13 mouse cellular contexts compared by ENCODE assay signal in the genomic region with DNA sequence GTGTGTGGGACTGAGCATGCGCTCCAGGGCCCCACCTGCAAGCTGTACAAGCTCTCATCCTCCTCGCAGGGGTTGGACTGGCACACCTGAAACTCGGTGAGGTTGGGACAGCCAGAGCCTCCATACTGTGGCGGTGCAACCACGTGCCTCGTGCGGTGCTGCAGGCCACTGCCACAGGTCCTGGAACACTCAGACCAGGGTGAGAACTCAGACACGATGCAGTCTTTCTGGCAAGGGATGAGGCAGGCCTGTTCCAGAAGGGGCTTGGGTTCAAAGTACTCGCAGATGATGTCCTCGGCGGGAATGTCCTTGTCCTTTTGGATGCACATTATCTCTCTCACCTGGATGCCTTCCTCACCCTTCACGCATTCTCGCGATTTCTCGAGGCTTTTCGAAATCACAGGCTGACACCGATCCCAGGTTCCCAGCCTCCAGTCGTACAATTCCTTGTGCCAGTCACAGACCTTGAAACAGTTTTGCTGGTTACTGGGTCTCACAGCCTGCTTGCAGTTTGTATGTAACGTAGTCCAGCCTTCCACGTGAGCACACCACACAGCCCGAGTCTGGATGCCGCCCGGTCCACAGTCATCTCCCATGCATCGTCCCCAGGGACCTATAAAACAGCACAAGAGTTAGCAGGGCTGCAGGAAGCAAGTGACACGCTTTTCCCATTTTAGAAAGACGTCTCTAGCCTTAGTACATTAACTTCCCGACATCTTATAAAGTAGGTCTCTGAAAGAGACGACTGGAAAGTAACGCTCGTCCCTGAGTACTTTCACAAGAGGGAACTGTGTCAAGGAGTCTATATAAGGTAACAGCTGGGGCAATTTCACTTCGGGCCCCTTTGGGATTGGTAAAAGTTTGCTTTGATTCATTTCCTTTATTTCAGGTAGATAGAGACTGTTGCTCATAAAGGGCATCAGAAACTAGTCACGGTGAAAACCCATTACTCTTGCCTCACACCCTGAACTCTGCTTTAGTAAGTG.
A peak's percentile ranks its signal among the peaks of the same experiment; 100 is the strongest.
DNase-seq lines count a peak whose midpoint lies in the region; ATAC-seq lines count a peak whose summit lies in the region.
"Had no signal": no experiment of that assay in that cellular context is flagged by ENCODE, and none has a peak within 500 bp of the region (broad histone marks: within the 10 kb centered on the region; RNA-seq: fewer than 3 reads in every experiment).

No protein-coding gene starts in this region.

- no peaks in the 10 kb centered on the region for H3K27me3 ChIP-seq in hindbrain, embryonic 13.5 days
- no peaks in the 10 kb centered on the region for H3K27me3 ChIP-seq in hindbrain, embryonic 10.5 days (ENCODE audit: insufficient read depth, poor library complexity, severe bottlenecking)
- H3K27me3 ChIP-seq in kidney, embryonic 16.5 days (ENCODE audit: insufficient read depth, low read length) = no peaks in the 10 kb centered on the region
- no peaks in the 10 kb centered on the region for H3K27me3 ChIP-seq in midbrain, embryonic 16.5 days (ENCODE audit: control insufficient read depth, insufficient read depth, low read depth, low read length)
- H3K27me3 ChIP-seq: intestine, embryonic 15.5 days had no signal

- 88% methylated on average over 32 of the region's 32 CpGs for WGBS in hindbrain, embryonic 13.5 days
- 91% methylated on average over 32 of the region's 32 CpGs for WGBS in hindbrain, embryonic 10.5 days
- WGBS in kidney, embryonic 16.5 days = 69% methylated on average over 32 of the region's 32 CpGs
- 90% methylated on average over 32 of the region's 32 CpGs for WGBS in midbrain, embryonic 16.5 days

- no peak overlapping the region for H3K27ac ChIP-seq in hindbrain, embryonic 13.5 days
- no peak overlapping the region for H3K27ac ChIP-seq in hindbrain, embryonic 10.5 days
- no peak overlapping the region for H3K27ac ChIP-seq in kidney, embryonic 16.5 days (ENCODE audit: low read length)
- H3K27ac ChIP-seq in midbrain, embryonic 16.5 days (ENCODE audit: low read length) = no peak overlapping the region
- H3K27ac ChIP-seq: intestine, embryonic 15.5 days; left cerebral cortex, adult 2 months had no signal

- H3K4me3 ChIP-seq in hindbrain, embryonic 13.5 days = no peak overlapping the region
- H3K4me3 ChIP-seq in hindbrain, embryonic 10.5 days = no peak overlapping the region
- no peak overlapping the region for H3K4me3 ChIP-seq in kidney, embryonic 16.5 days (ENCODE audit: low read length)
- H3K4me3 ChIP-seq in midbrain, embryonic 16.5 days (ENCODE audit: low read depth, low read length) = no peak overlapping the region
- H3K4me3 ChIP-seq: erythroblast, embryonic 14.5 days; intestine, embryonic 15.5 days; left cerebral cortex, adult 2 months had no signal

- H3K9me3 ChIP-seq in hindbrain, embryonic 13.5 days = no peaks in the 10 kb centered on the region
- H3K9me3 ChIP-seq in hindbrain, embryonic 10.5 days = no peaks in the 10 kb centered on the region
- H3K9me3 ChIP-seq in kidney, embryonic 16.5 days (ENCODE audit: low read length) = no peaks in the 10 kb centered on the region
- no peaks in the 10 kb centered on the region for H3K9me3 ChIP-seq in midbrain, embryonic 16.5 days (replicated peaks; ENCODE audit: control insufficient read depth, low read length, poor library complexity, severe bottlenecking)
- H3K9me3 ChIP-seq: intestine, embryonic 15.5 days had no signal

- peaks cover 11% of the 10 kb centered on the region for H3K36me3 ChIP-seq in hindbrain, embryonic 13.5 days
- H3K36me3 ChIP-seq in hindbrain, embryonic 10.5 days = peaks cover 12% of the 10 kb centered on the region
- H3K36me3 ChIP-seq in kidney, embryonic 16.5 days (ENCODE audit: insufficient read depth, low read length) = 0 out of 2 replicates have a peak, but pooled peaks cover 4% of the 10 kb centered on the region
- peaks cover 5% of the 10 kb centered on the region; the same call in 1 of the 2 replicates for H3K36me3 ChIP-seq in midbrain, embryonic 16.5 days (ENCODE audit: control insufficient read depth, insufficient read depth, low read length)
- H3K36me3 ChIP-seq: intestine, embryonic 15.5 days had no signal

- H3K9ac ChIP-seq in hindbrain, embryonic 13.5 days = no peak overlapping the region
- no peak overlapping the region for H3K9ac ChIP-seq in kidney, embryonic 16.5 days (replicated peaks; ENCODE audit: low read length)
- H3K9ac ChIP-seq in midbrain, embryonic 16.5 days (ENCODE audit: low read depth, low read length) = no peak overlapping the region
- H3K9ac ChIP-seq: intestine, embryonic 15.5 days; liver, postnatal 0 days had no signal

- peaks cover 6% of the 10 kb centered on the region for H3K4me1 ChIP-seq in hindbrain, embryonic 13.5 days (replicated peaks)
- H3K4me1 ChIP-seq in hindbrain, embryonic 10.5 days (replicated peaks) = peaks cover 9% of the 10 kb centered on the region; the same call in 1 of the 2 replicates
- H3K4me1 ChIP-seq in kidney, embryonic 16.5 days (ENCODE audit: insufficient read depth, low read length) = no peaks in the 10 kb centered on the region
- peaks cover 2% of the 10 kb centered on the region for H3K4me1 ChIP-seq in midbrain, embryonic 16.5 days (ENCODE audit: control insufficient read depth, insufficient read depth, low read length)
- H3K4me1 ChIP-seq: intestine, embryonic 15.5 days had no signal

- H3K4me2 ChIP-seq in hindbrain, embryonic 13.5 days = no peak overlapping the region
- peak overlapping the region; percentile 31; the same call in 1 of the 2 replicates for H3K4me2 ChIP-seq in kidney, embryonic 16.5 days (replicated peaks; ENCODE audit: low read depth, low read length)
- H3K4me2 ChIP-seq in midbrain, embryonic 16.5 days (ENCODE audit: low read length) = no peak overlapping the region
- H3K4me2 ChIP-seq: intestine, embryonic 15.5 days had no signal

- no peak for DNase-seq in hindbrain, embryonic 10.5 days (ENCODE audit: low spot score)
- peak; percentile 8 for DNase-seq in ES-CJ7 (ENCODE audit: low read depth, low spot score)
- no peak for DNase-seq in cerebellum, adult 8-10 months
- no peak for DNase-seq in heart, adult 8-10 months (ENCODE audit: low spot score)
- DNase-seq in B cell, adult 2 months = no peak
- DNase-seq: liver, postnatal 0 days; thymus, adult 18-20 months had no signal

- ATAC-seq in hindbrain, embryonic 13.5 days (ENCODE audit: low FRiP score) = peak; percentile 59
- no peak for ATAC-seq in kidney, embryonic 16.5 days (ENCODE audit: low FRiP score, low TSS enrichment)
- ATAC-seq in midbrain, embryonic 16.5 days = peak; percentile 47; the same call in 1 of the 2 replicates
- ATAC-seq: intestine, embryonic 15.5 days; liver, postnatal 0 days had no signal
